Mouse (Mus musculus): ENCODE data around the gene Ifit1bl1. TPM values are rescaled to one million over a fixed set of nuclear protein-coding genes. Genes with fewer than 3 reads are reported as not detected.
"Not testable (repeated sequence)": the region's sequence is repeated elsewhere in the genome, so short reads cannot be mapped to it uniquely, and the experiment has no call there.

Gene Ifit1bl1
- 0.98 and 1.3 TPM in 2 replicates for polyA plus RNA-seq (2014; fragmentation: Nextera tagmentation; extraction: Ambion mirVana)

- not testable (repeated sequence) for H3K4me2 ChIP-seq (ENCODE audit: low read length); H3K27ac ChIP-seq (replicated peaks; ENCODE audit: low read depth, low read length); H3K9me3 ChIP-seq (ENCODE audit: control insufficient read depth, low read length); H3K4me3 ChIP-seq (replicated peaks; ENCODE audit: low read depth, low read length); DNase-seq; H3K36me3 ChIP-seq (ENCODE audit: control insufficient read depth, insufficient read depth, low read length); H3K9ac ChIP-seq (replicated peaks; ENCODE audit: low read length); H3K4me1 ChIP-seq (ENCODE audit: control insufficient read depth, insufficient read depth, low read length); H3K27me3 ChIP-seq (ENCODE audit: control insufficient read depth, insufficient read depth, low read length)
- peak; percentile 21; the same call in 1 of the 2 replicates for ATAC-seq (ENCODE audit: low FRiP score, low TSS enrichment)
- WGBS = 50% methylated on average over 1 of the region's 1 CpGs
Measured at GRCm38 (mm10) chr19:34601888-34602287, at the start of gene Ifit1bl1. Gene Ifit1bl1 (minus strand): TSS chr19:34601956.

- ATAC-seq (ENCODE audit: low FRiP score, low TSS enrichment) = no peak
- no peak overlapping the region for H3K9ac ChIP-seq (replicated peaks; ENCODE audit: low read length)
- no peaks in the 10 kb centered on the region for H3K27me3 ChIP-seq (ENCODE audit: control insufficient read depth, insufficient read depth, low read length)
- H3K4me2 ChIP-seq (ENCODE audit: low read length) = no peak overlapping the region
- WGBS = 90% methylated on average over 6 of the region's 6 CpGs
- H3K36me3 ChIP-seq (ENCODE audit: control insufficient read depth, insufficient read depth, low read length) = no peaks in the 10 kb centered on the region
- H3K9me3 ChIP-seq (ENCODE audit: control insufficient read depth, low read length) = no peaks in the 10 kb centered on the region
- DNase-seq = no peak
- H3K4me1 ChIP-seq (ENCODE audit: control insufficient read depth, insufficient read depth, low read length) = no peaks in the 10 kb centered on the region
- no peak overlapping the region for H3K27ac ChIP-seq (replicated peaks; ENCODE audit: low read depth, low read length)
- no peak overlapping the region for H3K4me3 ChIP-seq (replicated peaks; ENCODE audit: low read depth, low read length)
Measured at GRCm38 (mm10) chr19:34650997-34651396, 49.2 kb upstream of the Ifit1bl1 start.

GRCm38 (mm10) chr19:34650276-34650675 lies 48.5 kb upstream of the Ifit1bl1 start:
- no peaks in the 10 kb centered on the region for H3K9me3 ChIP-seq (ENCODE audit: control insufficient read depth, low read length)
- H3K4me3 ChIP-seq (replicated peaks; ENCODE audit: low read depth, low read length) = no peak overlapping the region
- DNase-seq (no peak), ATAC-seq (ENCODE audit: low FRiP score, low TSS enrichment) (no peak)
- 89% methylated on average over 3 of the region's 3 CpGs for WGBS
- no peak overlapping the region for H3K9ac ChIP-seq (replicated peaks; ENCODE audit: low read length)
- H3K27ac ChIP-seq (replicated peaks; ENCODE audit: low read depth, low read length) = no peak overlapping the region
- H3K4me2 ChIP-seq (ENCODE audit: low read length) = no peak overlapping the region
- H3K4me1 ChIP-seq (ENCODE audit: control insufficient read depth, insufficient read depth, low read length) = no peaks in the 10 kb centered on the region
- H3K27me3 ChIP-seq (ENCODE audit: control insufficient read depth, insufficient read depth, low read length) = no peaks in the 10 kb centered on the region
- H3K36me3 ChIP-seq (ENCODE audit: control insufficient read depth, insufficient read depth, low read length) = no peaks in the 10 kb centered on the region

GRCm38 (mm10) chr19:34647630-34648029 lies 45.9 kb upstream of the Ifit1bl1 start:
- WGBS = 93% methylated on average over 7 of the region's 8 CpGs
- H3K4me3 ChIP-seq (replicated peaks; ENCODE audit: low read depth, low read length); H3K27ac ChIP-seq (replicated peaks; ENCODE audit: low read depth, low read length); H3K9ac ChIP-seq (replicated peaks; ENCODE audit: low read length); H3K4me2 ChIP-seq (ENCODE audit: low read length); DNase-seq; H3K27me3 ChIP-seq (ENCODE audit: control insufficient read depth, insufficient read depth, low read length); ATAC-seq (ENCODE audit: low FRiP score, low TSS enrichment); H3K36me3 ChIP-seq (ENCODE audit: control insufficient read depth, insufficient read depth, low read length); H3K4me1 ChIP-seq (ENCODE audit: control insufficient read depth, insufficient read depth, low read length); H3K9me3 ChIP-seq (ENCODE audit: control insufficient read depth, low read length): not testable (repeated sequence)

GRCm38 (mm10) chr19:34642616-34643015 lies 40.9 kb upstream of the Ifit1bl1 start:
- H3K36me3 ChIP-seq (ENCODE audit: control insufficient read depth, insufficient read depth, low read length) = no peaks in the 10 kb centered on the region
- ATAC-seq (ENCODE audit: low FRiP score, low TSS enrichment) (no peak), DNase-seq (no peak)
- no peaks in the 10 kb centered on the region for H3K27me3 ChIP-seq (ENCODE audit: control insufficient read depth, insufficient read depth, low read length)
- H3K4me1 ChIP-seq (ENCODE audit: control insufficient read depth, insufficient read depth, low read length) = no peaks in the 10 kb centered on the region
- H3K27ac ChIP-seq (replicated peaks; ENCODE audit: low read depth, low read length) = no peak overlapping the region
- H3K9me3 ChIP-seq (ENCODE audit: control insufficient read depth, low read length) = no peaks in the 10 kb centered on the region
- WGBS = 82% methylated on average over 5 of the region's 5 CpGs
- H3K4me3 ChIP-seq (replicated peaks; ENCODE audit: low read depth, low read length) = no peak overlapping the region
- H3K4me2 ChIP-seq (ENCODE audit: low read length) = no peak overlapping the region
- H3K9ac ChIP-seq (replicated peaks; ENCODE audit: low read length) = no peak overlapping the region

GRCm38 (mm10) chr19:34640623-34641022 lies 38.9 kb upstream of the Ifit1bl1 start, which contains the start of the genes Ifit1bl2 and Ifit1:
Gene Ifit1bl2 (minus strand): TSS chr19:34640743.
Gene Ifit1 (plus strand): TSS chr19:34640871.
- Histone ChIP-seq H3K36me3 (ENCODE audit: control insufficient read depth, insufficient read depth, low read length) (no peaks in the 10 kb centered on the region), H3K9me3 (ENCODE audit: control insufficient read depth, low read length) (no peaks in the 10 kb centered on the region), H3K27me3 (ENCODE audit: control insufficient read depth, insufficient read depth, low read length) (no peaks in the 10 kb centered on the region), H3K27ac (replicated peaks; ENCODE audit: low read depth, low read length) (no peak within 1 kb of the TSS), H3K4me3 (replicated peaks; ENCODE audit: low read depth, low read length) (no peak within 1 kb of the TSS), H3K4me1 (ENCODE audit: control insufficient read depth, insufficient read depth, low read length) (no peaks in the 10 kb centered on the region), H3K4me2 (ENCODE audit: low read length) (no peak within 1 kb of the TSS), H3K9ac (replicated peaks; ENCODE audit: low read length) (no peak within 1 kb of the TSS)
- no peak for DNase-seq
- 62% methylated on average over 4 of the region's 4 CpGs for WGBS
- ATAC-seq (ENCODE audit: low FRiP score, low TSS enrichment) = no peak

- ATAC-seq (ENCODE audit: low FRiP score, low TSS enrichment) (peak; percentile 72), DNase-seq (peak; percentile 76)
- no peak overlapping the region for H3K4me2 ChIP-seq (ENCODE audit: low read length)
- H3K9me3 ChIP-seq (ENCODE audit: control insufficient read depth, low read length) = no peaks in the 10 kb centered on the region
- 12% methylated on average over 3 of the region's 3 CpGs for WGBS
- no peak overlapping the region for H3K27ac ChIP-seq (replicated peaks; ENCODE audit: low read depth, low read length)
- H3K4me1 ChIP-seq (ENCODE audit: control insufficient read depth, insufficient read depth, low read length) = no peaks in the 10 kb centered on the region
- H3K9ac ChIP-seq (replicated peaks; ENCODE audit: low read length) = no peak overlapping the region
- H3K36me3 ChIP-seq (ENCODE audit: control insufficient read depth, insufficient read depth, low read length) = no peaks in the 10 kb centered on the region
- no peak overlapping the region for H3K4me3 ChIP-seq (replicated peaks; ENCODE audit: low read depth, low read length)
- H3K27me3 ChIP-seq (ENCODE audit: control insufficient read depth, insufficient read depth, low read length) = no peaks in the 10 kb centered on the region
Measured at GRCm38 (mm10) chr19:34636933-34637557, 35.3 kb upstream of the Ifit1bl1 start.

- WGBS = 90% methylated on average over 2 of the region's 2 CpGs
- H3K4me1 ChIP-seq (ENCODE audit: control insufficient read depth, insufficient read depth, low read length) = no peaks in the 10 kb centered on the region
- H3K4me2 ChIP-seq (ENCODE audit: low read length) = no peak overlapping the region
Measured at GRCm38 (mm10) chr19:34633484-34633883, 31.7 kb upstream of the Ifit1bl1 start.

GRCm38 (mm10) chr19:34631487-34631886 lies 29.7 kb upstream of the Ifit1bl1 start:
- H3K9me3 ChIP-seq (ENCODE audit: control insufficient read depth, low read length) = no peaks in the 10 kb centered on the region
- no peak overlapping the region for H3K4me3 ChIP-seq (replicated peaks; ENCODE audit: low read depth, low read length)
- H3K36me3 ChIP-seq (ENCODE audit: control insufficient read depth, insufficient read depth, low read length) = no peaks in the 10 kb centered on the region
- ATAC-seq (ENCODE audit: low FRiP score, low TSS enrichment) (no peak), DNase-seq (no peak)
- H3K27ac ChIP-seq (replicated peaks; ENCODE audit: low read depth, low read length) = no peak overlapping the region
- H3K27me3 ChIP-seq (ENCODE audit: control insufficient read depth, insufficient read depth, low read length) = no peaks in the 10 kb centered on the region
- no peaks in the 10 kb centered on the region for H3K4me1 ChIP-seq (ENCODE audit: control insufficient read depth, insufficient read depth, low read length)
- H3K4me2 ChIP-seq (ENCODE audit: low read length) = no peak overlapping the region
- no peak overlapping the region for H3K9ac ChIP-seq (replicated peaks; ENCODE audit: low read length)

More at GRCm38 (mm10) chr19:34633484-34633883, 31.7 kb upstream of the Ifit1bl1 start:
- no peaks in the 10 kb centered on the region for H3K36me3 ChIP-seq (ENCODE audit: control insufficient read depth, insufficient read depth, low read length)
- ATAC-seq (ENCODE audit: low FRiP score, low TSS enrichment) = no peak
- H3K27ac ChIP-seq (replicated peaks; ENCODE audit: low read depth, low read length) = no peak overlapping the region
- H3K27me3 ChIP-seq (ENCODE audit: control insufficient read depth, insufficient read depth, low read length) = no peaks in the 10 kb centered on the region
- H3K4me3 ChIP-seq (replicated peaks; ENCODE audit: low read depth, low read length) = no peak overlapping the region
- DNase-seq = no peak
- H3K9me3 ChIP-seq (ENCODE audit: control insufficient read depth, low read length) = no peaks in the 10 kb centered on the region
- no peak overlapping the region for H3K9ac ChIP-seq (replicated peaks; ENCODE audit: low read length)

All from midbrain, embryonic 14.5 days (tissue).